Mouse (Mus musculus) MEL (cell line): ENCODE measurements around the gene Ccdc137. TPM values are rescaled to one million over a fixed set of nuclear protein-coding genes. Genes with fewer than 3 reads are reported as not detected.

Experiments
- DNase-seq: peaks from one replicate; pipeline ENCODE4 v3.0.0; 2011; ENCODE audit warnings: low read depth, low spot score
- H3K27ac ChIP-seq: 2 replicates; pipeline ENCODE4 v1.5.1; 2012; ENCODE audit warnings: low read depth, mild to moderate bottlenecking, control low read depth, low read length, moderate library complexity; ENCODE audit not compliant: control insufficient read depth
- H3K27me3 ChIP-seq, 2 experiments: fragments of 150-350 bp in 1 of 2; sonication (generic) in 1 of 2; 2 replicates each; pipeline ENCODE4 v1.6.1; 2012; ENCODE audit warnings: low read length in 2 of 2, mild to moderate bottlenecking in 2 of 2, improper control_type of control experiment in 1 of 2, moderate library complexity in 1 of 2; ENCODE audit not compliant: insufficient read depth in 2 of 2, control insufficient read depth in 1 of 2
- H3K36me3 ChIP-seq, 2 experiments: 2 replicates each; pipeline ENCODE4 v1.6.1; 2012 to 2014; ENCODE audit warnings: low read length in 2 of 2, improper control_type of control experiment in 1 of 2, inconsistent platforms in 1 of 2, mild to moderate bottlenecking in 1 of 2; ENCODE audit not compliant: insufficient read depth in 2 of 2, control insufficient read depth in 1 of 2
- H3K4me1 ChIP-seq, 2 experiments: fragments of 150-350 bp in 1 of 2; sonication (generic) in 1 of 2; 2 replicates each; pipeline ENCODE4 v1.6.1; 2012; ENCODE audit warnings: low read length in 2 of 2, improper control_type of control experiment in 1 of 2, mild to moderate bottlenecking in 1 of 2; ENCODE audit not compliant: insufficient read depth in 2 of 2, control insufficient read depth in 1 of 2
- H3K4me3 ChIP-seq, 2 experiments: fragments of 150-350 bp in 1 of 2; sonication (generic) in 1 of 2; 2 replicates each; pipeline ENCODE4 v1.5.1; 2012; ENCODE audit warnings: low read depth in 2 of 2, low read length in 2 of 2, mild to moderate bottlenecking in 2 of 2, moderate library complexity in 2 of 2, control low read depth in 1 of 2, improper control_type of control experiment in 1 of 2; ENCODE audit not compliant: control insufficient read depth in 1 of 2, insufficient read depth in 1 of 2
- H3K79me2 ChIP-seq: 2 replicates; pipeline ENCODE4 v1.6.1; 2012; ENCODE audit warnings: mild to moderate bottlenecking, low read length, moderate library complexity; ENCODE audit not compliant: control insufficient read depth, poor library complexity, insufficient read depth
- H3K9ac ChIP-seq: 2 replicates; pipeline ENCODE4 v1.6.1; 2012; ENCODE audit warnings: low read depth, mild to moderate bottlenecking, control low read depth, low read length, moderate library complexity; ENCODE audit not compliant: control insufficient read depth, poor library complexity, severe bottlenecking
- H3K9me3 ChIP-seq: fragments of 150-350 bp; sonication (generic); replicated peaks from 2 replicates; pipeline ENCODE4 v1.6.1; 2012; ENCODE audit warnings: mild to moderate bottlenecking, low read length, improper control_type of control experiment, moderate library complexity; ENCODE audit not compliant: insufficient read depth
- CHD2 ChIP-seq: IDR thresholded peaks from 2 replicates; pipeline ENCODE4 v1.6.1; 2011; ENCODE audit warnings: low read length, improper control_type of control experiment
- E2F4 ChIP-seq: IDR thresholded peaks from 2 replicates; pipeline ENCODE4 v1.6.1; 2011; ENCODE audit warnings: low read depth, low read length, improper control_type of control experiment, borderline replicate concordance
- ELF1 ChIP-seq: IDR thresholded peaks from 2 replicates; pipeline ENCODE4 v1.6.1; 2014; ENCODE audit warnings: low read depth, mild to moderate bottlenecking, inconsistent platforms, low read length, improper control_type of control experiment, moderate library complexity
- ETS1 ChIP-seq: IDR thresholded peaks from 2 replicates; pipeline ENCODE4 v1.6.1; 2012; ENCODE audit warnings: low read depth, mild to moderate bottlenecking, inconsistent platforms, low read length, improper control_type of control experiment, moderate library complexity
- GABPA ChIP-seq: IDR thresholded peaks from 2 replicates; pipeline ENCODE4 v1.6.1; 2012; ENCODE audit warnings: low read depth, mild to moderate bottlenecking, inconsistent platforms, low read length, improper control_type of control experiment, moderate library complexity
- GATA1 ChIP-seq: IDR thresholded peaks from 2 replicates; pipeline ENCODE4 v1.6.1; 2011; ENCODE audit warnings: low read depth, low read length, improper control_type of control experiment
- KAT2A ChIP-seq: conservative IDR thresholded peaks from 2 replicates; pipeline ENCODE4 v1.6.1; 2012; ENCODE audit warnings: low read depth, low read length, improper control_type of control experiment, inconsistent platforms
- MAX ChIP-seq: IDR thresholded peaks from 2 replicates; pipeline ENCODE4 v1.6.1; 2011; ENCODE audit warnings: low read length, improper control_type of control experiment
- MAZ ChIP-seq: IDR thresholded peaks from 2 replicates; pipeline ENCODE4 v1.6.1; 2012; ENCODE audit warnings: low read depth, mild to moderate bottlenecking, inconsistent platforms, low read length, improper control_type of control experiment
- MEF2A ChIP-seq: IDR thresholded peaks from 2 replicates; pipeline ENCODE4 v1.6.1; 2014; ENCODE audit warnings: low read depth, mild to moderate bottlenecking, inconsistent platforms, low read length, improper control_type of control experiment; ENCODE audit not compliant: poor library complexity, insufficient replicate concordance, severe bottlenecking; ENCODE audit errors: extremely low read depth
- MXI1 ChIP-seq: IDR thresholded peaks from 2 replicates; pipeline ENCODE4 v1.6.1; 2011; ENCODE audit warnings: mild to moderate bottlenecking, low read depth, low read length, improper control_type of control experiment
- NELFE ChIP-seq: IDR thresholded peaks from 2 replicates; pipeline ENCODE4 v1.6.1; 2011; ENCODE audit warnings: low read depth, low read length, improper control_type of control experiment
- POLR2AphosphoS2 ChIP-seq: IDR thresholded peaks from 2 replicates; pipeline ENCODE4 v1.6.1; 2011; ENCODE audit warnings: low read length, improper control_type of control experiment
- SMC3 ChIP-seq: IDR thresholded peaks from 2 replicates; pipeline ENCODE4 v1.6.1; 2011; ENCODE audit warnings: low read depth, low read length, improper control_type of control experiment
- TBP ChIP-seq: IDR thresholded peaks from 2 replicates; pipeline ENCODE4 v1.8.0; 2011; ENCODE audit warnings: low read depth, low read length, improper control_type of control experiment
- UBTF ChIP-seq: IDR thresholded peaks from 2 replicates; pipeline ENCODE4 v1.6.1; 2012; ENCODE audit warnings: low read depth, mild to moderate bottlenecking, inconsistent platforms, low read length, improper control_type of control experiment, moderate library complexity, borderline replicate concordance; ENCODE audit not compliant: insufficient read depth
- USF2 ChIP-seq, 2 experiments: IDR thresholded peaks; 2 replicates each; pipeline ENCODE4 v1.6.1; 2011 to 2012; ENCODE audit warnings: improper control_type of control experiment in 2 of 2, low read length in 2 of 2, borderline replicate concordance in 1 of 2, inconsistent platforms in 1 of 2, low read depth in 1 of 2, mild to moderate bottlenecking in 1 of 2; ENCODE audit not compliant: insufficient read depth in 1 of 2
- ZC3H11A ChIP-seq: IDR thresholded peaks from 2 replicates; pipeline ENCODE4 v1.6.1; 2012; ENCODE audit warnings: low read depth, mild to moderate bottlenecking, inconsistent platforms, low read length, improper control_type of control experiment
- ZKSCAN1 ChIP-seq: IDR thresholded peaks from 2 replicates; pipeline ENCODE4 v1.6.1; 2012; ENCODE audit warnings: low read depth, mild to moderate bottlenecking, inconsistent platforms, low read length, improper control_type of control experiment, moderate library complexity
- polyA plus RNA-seq, 2 experiments: library from polyadenylated mRNA; stranded (reverse) in 1 of 2; unstranded in 1 of 2; fragments of >175 nt in 1 of 2; fragments of >200 nt in 1 of 2; gene quantifications; 2 replicates each; pipeline versions ENCODE4 v1.2.1 to v1.2.4; 2012; ENCODE audit warnings: low replicate concordance in 2 of 2, low read depth in 1 of 2; ENCODE audit not compliant: insufficient read length in 2 of 2, insufficient read depth in 1 of 2, missing spikeins in 1 of 2
- total RNA-seq: library from RNA; depleted of rRNA; stranded (reverse); fragments of 300-350 nt; gene quantifications from 2 replicates; pipeline ENCODE4 v1.2.3, GENCODE M21; 2012

Ccdc137 gene
- total and polyA plus RNA-seq, 3 experiments, result 104 to 116 TPM; not detected in 1

DNA sequence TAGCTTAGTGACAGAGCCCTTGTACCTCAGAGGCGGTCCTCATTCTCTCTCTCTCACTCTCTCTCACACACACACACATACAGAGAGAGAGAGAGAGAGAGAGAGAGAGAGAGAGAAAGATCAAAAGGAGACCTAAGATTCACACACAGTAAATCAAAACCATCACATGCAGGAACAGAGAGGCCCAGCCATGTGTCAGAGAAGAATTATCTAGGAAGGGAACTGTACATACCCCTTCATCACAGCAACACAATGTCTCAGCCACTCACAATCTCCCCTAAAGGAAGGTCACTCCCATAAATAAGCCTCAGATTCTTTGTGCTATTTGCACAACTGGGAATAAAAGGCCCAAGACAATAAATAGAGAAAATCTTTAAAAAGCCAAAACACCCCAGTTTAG lies 39.3 kb upstream of the Ccdc137 start:
- Histone ChIP-seq H3K4me3 (no peak overlapping the region), H3K36me3 (peaks cover 0 to 58% of the 10 kb centered on the region in 2 experiments; a peak in 2 of 4 replicates), H3K79me2 (peaks cover 6% of the 10 kb centered on the region; the same call in 1 of the 2 replicates), H3K4me1 (no peaks in the 10 kb centered on the region), H3K9ac (no peak overlapping the region), H3K27ac (no peak overlapping the region), H3K27me3 (no peaks in the 10 kb centered on the region), H3K9me3 (no peaks in the 10 kb centered on the region)
- TF ChIP-seq USF2 (IDR thresholded peaks at IDR 0.05; ENCODE audit: borderline replicate concordance in 1 of 2, insufficient read depth in 1 of 2, low read depth in 1 of 2, low read length in 2 of 2) (no peak), MEF2A (no peak), TBP (no peak), MAX (no peak), NELFE (no peak), MXI1 (no peak), KAT2A (no peak), E2F4 (no peak), UBTF (no peak), ELF1 (no peak), SMC3 (no peak), GATA1 (no peak), ETS1 (no peak), ZKSCAN1 (no peak), MAZ (no peak), CHD2 (no peak), GABPA (no peak)
- no peak for DNase-seq

DNA sequence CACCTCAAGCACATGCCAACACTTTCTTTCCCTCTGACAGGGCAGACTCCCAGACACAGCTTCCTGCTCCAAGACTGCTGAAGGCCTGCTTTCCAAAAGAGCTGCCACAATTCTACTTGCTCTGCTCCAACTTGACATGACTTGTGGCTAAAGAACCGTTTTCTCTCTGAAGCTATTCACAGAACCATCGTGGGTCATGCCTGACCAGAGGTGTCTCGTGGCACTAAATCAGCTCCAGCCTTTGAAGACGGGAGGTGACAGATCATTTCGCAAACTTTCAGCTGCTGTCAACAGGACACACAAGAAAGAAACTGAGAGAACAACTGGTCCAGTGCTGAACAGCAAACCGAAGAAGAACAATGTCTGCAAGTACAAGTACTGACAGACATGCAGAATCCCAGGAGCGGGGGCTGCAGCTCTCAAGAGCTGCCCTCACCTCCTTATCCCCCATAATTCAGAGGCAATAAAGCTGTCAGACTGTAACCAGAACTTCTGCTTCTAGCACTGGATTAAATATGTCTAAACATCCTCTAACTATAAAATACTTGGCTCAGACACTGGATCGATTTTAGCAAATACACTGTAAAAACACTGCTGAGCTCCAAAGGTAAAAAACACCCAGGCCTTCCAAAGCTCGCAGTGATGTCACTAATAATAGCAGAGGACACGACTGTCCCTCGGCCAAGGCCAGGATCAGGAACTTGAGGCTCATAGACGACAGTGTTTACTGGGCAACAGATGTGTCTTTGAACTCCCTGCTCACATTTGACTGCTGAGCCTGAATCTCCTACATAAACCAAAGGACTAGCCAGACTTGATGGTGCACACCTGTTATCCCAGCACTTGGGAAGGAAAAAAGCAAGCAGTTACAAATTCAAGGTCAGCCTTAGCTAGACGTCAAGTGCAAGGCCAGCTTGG lies 35.0 kb upstream of the Ccdc137 start:
- H3K79me2 ChIP-seq, result peaks cover 6% of the 10 kb centered on the region; the same call in 1 of the 2 replicates
- H3K4me1 ChIP-seq, result no peaks in the 10 kb centered on the region
- no peak overlapping the region for H3K4me3 ChIP-seq
- H3K9me3 ChIP-seq, result no peaks in the 10 kb centered on the region
- no peak overlapping the region for H3K27ac ChIP-seq
- no peak overlapping the region for H3K9ac ChIP-seq
- no peaks in the 10 kb centered on the region for H3K27me3 ChIP-seq
- TF ChIP-seq POLR2AphosphoS2, result 0 out of 2 replicates have a peak, but pooled peaks have one; percentile 6
- no peak for TF ChIP-seq ZC3H11A
- TF ChIP-seq GATA1, result no peak
- H3K36me3 ChIP-seq, result peaks cover 0 to 67% of the 10 kb centered on the region in 2 experiments; a peak in 2 of 4 replicates
- no peak for DNase-seq
